Mouse (Mus musculus) midbrain, embryonic 10.5 days (tissue): ENCODE results near the gene 4931406C07Rik. TPM values are rescaled to one million over a fixed set of nuclear protein-coding genes. Genes with fewer than 3 reads are reported as not detected.
"Not testable (repeated sequence)": the region's sequence is repeated elsewhere in the genome, so short reads cannot be mapped to it uniquely, and the experiment has no call there.

ENCODE experiments used
- DNase-seq: peaks from one replicate; pipeline ENCODE4 v3.0.0-alpha.2; 2017; ENCODE audit warnings: low spot score
- H3K27ac ChIP-seq: fragments of 300-500 bp; sonication (generic); replicated peaks from 2 replicates; pipeline ENCODE4 v1.5.1; 2016; ENCODE audit warnings: mild to moderate bottlenecking
- H3K27me3 ChIP-seq: fragments of 300-500 bp; sonication (generic); 2 replicates; pipeline ENCODE4 v1.6.1; 2016; ENCODE audit warnings: low read depth, mild to moderate bottlenecking; ENCODE audit not compliant: poor library complexity, severe bottlenecking
- H3K36me3 ChIP-seq: fragments of 300-500 bp; sonication (generic); 2 replicates; pipeline ENCODE4 v1.6.1; 2016; ENCODE audit warnings: mild to moderate bottlenecking, moderate library complexity
- H3K4me1 ChIP-seq: fragments of 300-500 bp; sonication (generic); 2 replicates; pipeline ENCODE4 v1.6.1; 2016
- H3K4me3 ChIP-seq: fragments of 300-500 bp; sonication (generic); 2 replicates; pipeline ENCODE4 v1.5.1; 2016; ENCODE audit warnings: mild to moderate bottlenecking, moderate library complexity
- H3K9me3 ChIP-seq: fragments of 300-500 bp; sonication (generic); replicated peaks from 2 replicates; pipeline ENCODE4 v1.6.1; 2016; ENCODE audit warnings: mild to moderate bottlenecking
- WGBS: fragments of 180-500 bp; shearing (Covaris S2); methylation state at CpG from one replicate; pipeline ENCODE4 v1.1.7; 2016; 5-methylcytosine and 5-hydroxymethylcytosine counted together
- polyA plus RNA-seq: library from polyadenylated mRNA; unstranded; fragments of >200 nt; fragmentation: Nextera tagmentation; extraction: Ambion mirVana; gene quantifications from 2 replicates; pipeline ENCODE4 v1.2.1, GENCODE M21; 2016

The 4931406C07Rik gene
- 5.3 and 7.8 TPM in 2 replicates for polyA plus RNA-seq

DNA sequence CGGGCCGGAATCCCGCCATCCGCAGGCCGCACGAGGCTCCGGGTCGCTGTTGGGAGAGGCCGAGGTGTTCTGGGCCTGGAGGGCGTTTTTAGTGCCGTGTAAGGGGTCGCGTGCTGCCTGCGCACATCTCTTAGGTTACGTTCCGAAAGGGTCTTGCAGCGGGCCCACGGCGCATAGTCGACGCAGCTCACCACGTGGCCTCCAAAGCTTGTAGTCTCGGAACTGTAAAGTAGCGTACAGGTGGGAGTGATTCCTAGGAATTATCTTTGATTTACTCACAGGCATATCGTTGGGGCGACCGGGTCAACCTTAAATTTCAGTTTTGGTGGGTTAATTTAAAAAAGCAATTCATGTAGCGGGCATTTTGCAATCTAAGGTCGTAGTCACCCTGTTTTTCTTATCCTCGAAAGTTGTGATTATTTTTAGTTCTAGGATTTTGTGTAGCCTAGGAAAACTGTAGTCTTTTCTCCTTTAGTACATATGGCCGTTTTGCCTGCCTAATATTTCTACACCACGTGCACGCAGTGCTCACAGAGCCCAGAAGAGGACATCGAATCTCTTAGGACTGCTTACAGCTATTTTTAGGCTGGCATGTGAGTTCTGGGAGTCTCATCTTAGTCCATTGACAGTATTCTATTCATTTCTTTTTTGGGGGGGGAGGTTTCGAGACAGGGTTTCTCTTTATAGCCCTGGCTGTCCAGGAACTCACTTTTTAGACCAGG lies at the start of gene 4931406C07Rik:
Gene 4931406C07Rik, minus strand, starts transcription at position 51 of the 722 bp plus-strand sequence.
- Histone ChIP-seq H3K27ac (peak within 1 kb of the TSS; percentile 98), H3K27me3 (no peaks in the 10 kb centered on the region), H3K9me3 (no peaks in the 10 kb centered on the region), H3K4me3 (peak within 1 kb of the TSS; percentile 88), H3K4me1 (peaks cover 35% of the 10 kb centered on the region), H3K36me3 (peaks cover 45% of the 10 kb centered on the region)
- under 1% methylated on average over 35 of the region's 35 CpGs for WGBS
- DNase-seq = no peak

DNA sequence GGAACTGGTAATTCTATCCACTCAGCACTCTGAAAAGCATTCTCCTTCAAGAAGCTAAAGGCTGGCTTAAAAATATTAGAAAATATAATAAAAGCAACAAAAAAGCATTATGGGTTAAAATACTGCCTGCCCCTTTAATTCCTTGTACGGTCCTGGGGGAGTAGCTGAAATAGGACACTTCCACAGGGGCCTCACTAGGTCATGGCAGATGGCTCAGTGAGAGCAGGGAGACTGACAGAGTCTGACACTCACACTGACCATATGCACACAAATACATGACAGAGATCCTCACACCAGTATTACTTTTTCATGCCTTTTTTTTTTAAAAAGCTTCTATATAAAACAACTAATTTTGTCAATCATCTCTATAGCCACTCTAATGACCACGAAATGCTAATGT lies 43.7 kb upstream of the 4931406C07Rik start:
- peaks cover 93% of the 10 kb centered on the region for H3K36me3 ChIP-seq

DNA sequence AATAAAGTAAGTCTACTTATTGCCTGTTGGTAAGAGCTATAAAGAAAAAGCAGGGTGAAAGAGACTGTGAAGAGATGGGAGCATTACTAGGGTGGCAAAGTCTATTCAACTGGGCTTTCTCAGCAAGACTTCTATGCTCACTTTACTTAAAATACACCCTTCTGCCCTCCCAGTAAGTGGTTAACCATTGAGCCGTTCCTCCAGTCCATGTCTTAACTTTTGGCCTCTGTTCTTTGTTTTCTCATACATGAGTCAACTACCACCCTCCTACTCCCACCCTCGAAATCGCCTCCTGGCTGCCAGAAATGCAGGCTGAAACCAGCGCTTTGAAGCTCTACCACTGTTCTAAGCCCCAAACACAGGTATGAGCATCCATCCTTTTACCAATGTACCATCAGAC lies 31.5 kb upstream of the 4931406C07Rik start:
- DNase-seq = no peak
- Histone ChIP-seq H3K4me3 (no peak overlapping the region), H3K27me3 (no peaks in the 10 kb centered on the region), H3K27ac (no peak overlapping the region), H3K9me3 (no peaks in the 10 kb centered on the region), H3K36me3 (peaks cover 98% of the 10 kb centered on the region), H3K4me1 (no peaks in the 10 kb centered on the region)
- 93% methylated on average over 4 of the region's 4 CpGs for WGBS

More for the DNA sequence above, 43.7 kb upstream of the 4931406C07Rik start:
- no peak overlapping the region for H3K4me3 ChIP-seq
- no peaks in the 10 kb centered on the region for H3K4me1 ChIP-seq
- 83% methylated on average over 2 of the region's 2 CpGs for WGBS
- no peaks in the 10 kb centered on the region for H3K9me3 ChIP-seq
- no peaks in the 10 kb centered on the region for H3K27me3 ChIP-seq
- H3K27ac ChIP-seq = no peak overlapping the region
- DNase-seq = no peak

DNA sequence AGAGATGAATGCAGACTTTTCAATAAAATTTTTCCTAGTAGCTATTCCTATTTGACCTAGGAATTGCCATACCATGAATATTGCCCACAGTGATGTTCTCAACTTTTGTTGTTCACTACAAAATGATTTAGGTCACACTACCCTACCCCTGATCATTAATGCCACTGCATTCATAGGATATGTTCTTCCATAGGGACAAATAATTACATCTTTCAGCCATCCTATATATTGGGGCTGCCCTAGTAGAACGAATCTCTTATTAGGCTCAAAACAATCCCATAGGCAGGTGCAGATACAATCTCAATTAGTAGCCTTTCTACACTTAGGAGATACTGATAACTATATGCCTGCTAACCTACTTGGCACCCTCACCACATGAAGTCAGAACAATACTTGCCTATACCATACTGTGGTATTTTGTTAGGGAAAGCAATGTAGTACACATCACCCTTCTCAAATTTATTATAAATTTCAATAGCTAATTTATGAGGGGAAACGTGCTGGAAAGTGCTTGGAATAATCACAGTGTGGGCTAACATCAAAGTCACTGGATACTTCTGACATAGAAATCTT lies 12.0 kb upstream of the 4931406C07Rik start:
- H3K36me3 ChIP-seq = peaks cover 99% of the 10 kb centered on the region
- H3K27ac ChIP-seq = no peak overlapping the region
- no peak overlapping the region for H3K4me3 ChIP-seq
- H3K27me3 ChIP-seq = no peaks in the 10 kb centered on the region
- H3K9me3 ChIP-seq = no peaks in the 10 kb centered on the region
- 89% methylated on average over 2 of the region's 2 CpGs for WGBS
- DNase-seq = no peak
- no peaks in the 10 kb centered on the region for H3K4me1 ChIP-seq

DNA sequence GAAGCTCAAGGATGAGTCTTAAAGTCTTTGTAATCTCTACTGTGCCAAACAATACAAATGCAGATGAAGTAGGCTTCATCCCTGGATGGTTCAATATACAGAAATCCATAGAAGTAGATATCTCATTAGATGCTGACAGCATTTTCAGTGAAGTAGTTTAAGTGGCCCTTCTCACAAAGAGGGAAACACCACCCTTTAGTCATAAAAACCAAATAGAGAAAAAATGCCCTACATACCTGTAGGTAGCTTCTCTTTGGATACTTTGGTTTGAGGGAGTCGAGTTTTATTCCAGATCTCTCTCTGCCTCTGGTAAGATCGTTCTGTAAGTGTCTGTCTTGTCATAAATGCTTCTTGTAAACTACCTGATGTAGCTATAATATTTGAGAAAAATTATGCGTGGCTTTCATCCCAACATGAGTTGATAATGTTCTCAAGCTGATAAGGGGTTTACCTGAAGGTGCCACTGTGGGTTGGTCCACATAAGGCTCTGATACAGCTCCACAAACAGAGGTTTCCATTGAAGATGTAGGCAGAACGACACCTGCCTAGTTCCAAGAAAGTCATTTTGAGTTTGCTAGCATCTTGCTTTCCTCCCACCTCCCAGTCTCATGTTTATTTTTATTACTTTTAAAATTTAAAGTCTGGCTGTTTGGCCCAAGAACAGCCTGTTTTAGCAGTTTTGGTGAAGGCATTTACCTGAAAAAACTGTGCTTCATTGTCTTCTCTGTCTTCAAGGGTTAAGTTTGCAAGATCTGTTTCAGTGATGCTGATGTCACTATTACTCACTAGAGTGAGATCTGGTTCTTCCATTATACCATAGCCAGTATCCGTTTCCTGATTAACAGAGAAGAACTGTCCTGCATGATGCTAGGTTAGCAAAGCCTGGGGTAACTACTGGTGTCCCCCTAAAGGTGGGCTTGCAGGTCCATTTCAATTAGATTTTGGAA lies 11.2 kb upstream of the 4931406C07Rik start:
- WGBS = 71% methylated on average over 5 of the region's 5 CpGs
- Histone ChIP-seq H3K27ac (no peak overlapping the region), H3K36me3 (peaks cover 99% of the 10 kb centered on the region), H3K4me1 (no peaks in the 10 kb centered on the region), H3K27me3 (no peaks in the 10 kb centered on the region), H3K9me3 (no peaks in the 10 kb centered on the region), H3K4me3 (no peak overlapping the region)
- no peak for DNase-seq

DNA sequence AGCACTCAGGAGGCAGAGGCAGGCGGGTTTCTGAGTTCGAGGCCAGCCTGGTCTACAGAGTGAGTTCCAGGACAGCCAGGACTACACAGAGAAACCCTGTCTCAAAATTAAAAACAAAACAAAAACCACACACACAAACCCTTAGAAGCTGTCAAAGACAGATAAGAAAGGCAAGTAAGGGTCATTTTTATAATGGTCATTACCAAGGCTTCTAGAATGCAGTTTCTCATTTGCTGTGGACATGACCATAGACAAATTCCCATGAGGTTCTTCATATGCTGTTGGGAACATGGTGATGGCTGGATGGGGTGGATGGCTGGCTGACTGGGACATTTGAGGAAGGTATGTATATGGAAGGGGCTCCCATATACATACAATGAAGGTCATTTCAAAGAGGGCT lies 10.0 kb upstream of the 4931406C07Rik start:
- WGBS = 98% methylated on average over 2 of the region's 2 CpGs
- H3K4me3 ChIP-seq, DNase-seq, H3K9me3 ChIP-seq, H3K4me1 ChIP-seq, H3K27me3 ChIP-seq, H3K27ac ChIP-seq: not testable (repeated sequence)
- peaks cover 99% of the 10 kb centered on the region for H3K36me3 ChIP-seq

DNA sequence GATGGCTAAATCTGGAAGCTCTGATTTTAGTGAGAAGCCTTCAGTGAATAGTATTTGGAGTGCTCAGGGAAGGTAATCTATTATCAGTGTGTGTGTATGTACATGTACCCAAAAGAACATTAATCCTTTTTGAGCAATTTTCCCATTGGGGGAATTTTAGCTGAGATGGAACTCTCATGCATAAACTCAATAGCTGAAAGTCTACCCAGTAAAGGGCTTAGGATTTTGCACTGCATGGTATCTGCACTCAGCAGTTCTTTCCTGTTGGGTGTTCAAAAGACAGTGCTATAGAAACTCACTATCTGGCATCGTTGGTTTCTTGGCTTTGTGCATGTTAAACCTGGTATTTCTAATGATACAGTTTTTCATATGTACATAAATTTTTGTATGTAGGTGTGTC lies 8.4 kb upstream of the 4931406C07Rik start:
- no peaks in the 10 kb centered on the region for H3K9me3 ChIP-seq
- 97% methylated on average over 1 of the region's 1 CpGs for WGBS
- no peak overlapping the region for H3K27ac ChIP-seq
- no peak for DNase-seq
- peaks cover under 1% of the 10 kb centered on the region; the same call in 1 of the 2 replicates for H3K4me1 ChIP-seq
- no peaks in the 10 kb centered on the region for H3K27me3 ChIP-seq
- H3K4me3 ChIP-seq = no peak overlapping the region
- H3K36me3 ChIP-seq = peaks cover 99% of the 10 kb centered on the region

DNA sequence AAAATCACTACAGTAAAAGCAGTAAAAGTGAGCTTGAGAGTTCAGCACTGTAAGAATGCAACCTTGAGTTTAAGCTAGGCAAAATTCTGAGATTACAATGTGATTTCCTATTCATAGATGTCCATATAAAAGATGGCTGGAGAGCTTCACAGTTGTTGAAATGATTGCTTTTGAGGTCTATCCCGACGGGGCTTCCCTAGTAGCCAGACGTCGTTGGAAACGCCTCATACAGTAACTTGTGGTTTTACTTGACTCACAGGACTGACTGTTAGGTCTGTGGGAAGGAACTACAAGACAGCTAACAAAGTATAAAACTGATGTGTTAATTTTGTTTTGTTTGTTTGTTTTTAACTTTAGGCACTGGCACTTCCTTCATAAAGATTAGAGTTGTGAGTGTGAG lies 7.4 kb upstream of the 4931406C07Rik start:
- no peak overlapping the region for H3K27ac ChIP-seq
- DNase-seq = no peak
- WGBS = 95% methylated on average over 5 of the region's 5 CpGs
- peaks cover 99% of the 10 kb centered on the region for H3K36me3 ChIP-seq
- peaks cover 10% of the 10 kb centered on the region for H3K4me1 ChIP-seq
- no peak overlapping the region for H3K4me3 ChIP-seq
- no peaks in the 10 kb centered on the region for H3K27me3 ChIP-seq
- H3K9me3 ChIP-seq = no peaks in the 10 kb centered on the region

DNA sequence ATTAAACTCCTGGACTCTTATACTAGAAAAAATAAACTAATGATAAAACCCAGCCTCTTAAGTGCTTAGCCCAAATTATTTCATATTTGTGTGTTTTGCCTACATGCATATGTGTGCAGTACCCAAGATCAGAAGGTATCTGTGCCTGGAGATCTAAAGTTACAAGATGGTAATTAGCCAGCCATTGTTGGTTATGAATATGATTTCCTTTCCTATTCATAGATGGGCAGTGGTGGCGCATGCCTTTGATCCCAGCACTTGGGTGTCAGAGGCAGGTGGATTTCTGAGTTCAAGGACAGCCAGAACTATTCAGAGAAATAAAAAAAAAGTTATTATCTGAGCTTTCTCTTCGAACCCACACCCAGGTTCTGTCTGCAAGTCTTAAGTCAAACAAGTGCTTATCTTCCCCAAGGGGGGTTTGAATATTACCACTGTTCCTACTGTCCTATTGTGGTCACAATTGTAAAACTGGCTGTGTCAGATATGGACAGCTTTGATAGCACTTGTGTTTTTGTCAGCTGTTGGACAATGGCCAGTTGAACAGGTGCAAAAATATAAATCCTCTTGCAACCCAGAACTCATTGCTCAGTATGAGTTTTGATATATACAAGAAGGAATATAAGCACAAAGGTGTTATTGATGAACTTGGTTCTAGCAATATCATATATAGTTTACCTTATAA lies 5.9 kb upstream of the 4931406C07Rik start:
- 96% methylated on average over 2 of the region's 2 CpGs for WGBS

DNA sequence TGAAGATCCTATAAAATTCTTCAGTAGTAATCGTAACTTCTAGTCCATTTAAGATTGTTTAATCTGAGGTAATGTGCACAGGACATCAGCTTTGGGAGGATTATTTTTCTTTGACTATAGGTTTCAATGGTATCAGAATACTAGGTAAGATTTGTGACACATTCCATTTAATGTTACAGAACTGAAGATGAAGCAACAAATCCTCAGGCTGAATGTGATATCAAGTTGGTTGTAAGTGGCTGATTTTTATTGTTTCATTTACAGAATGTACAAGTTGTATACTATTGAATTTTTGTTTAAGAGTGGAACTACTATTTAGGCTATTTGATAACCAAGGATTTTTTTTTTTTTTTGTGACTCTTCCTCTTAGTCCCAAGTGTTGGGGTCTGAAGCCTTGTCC lies 3.9 kb upstream of the 4931406C07Rik start:
- peaks cover 81% of the 10 kb centered on the region for H3K36me3 ChIP-seq

More for the DNA sequence above, 5.9 kb upstream of the 4931406C07Rik start:
- no peak for DNase-seq
- Histone ChIP-seq H3K4me1 (peaks cover 24% of the 10 kb centered on the region), H3K27ac (no peak overlapping the region), H3K36me3 (peaks cover 99% of the 10 kb centered on the region), H3K27me3 (no peaks in the 10 kb centered on the region), H3K4me3 (no peak overlapping the region), H3K9me3 (no peaks in the 10 kb centered on the region)

DNA sequence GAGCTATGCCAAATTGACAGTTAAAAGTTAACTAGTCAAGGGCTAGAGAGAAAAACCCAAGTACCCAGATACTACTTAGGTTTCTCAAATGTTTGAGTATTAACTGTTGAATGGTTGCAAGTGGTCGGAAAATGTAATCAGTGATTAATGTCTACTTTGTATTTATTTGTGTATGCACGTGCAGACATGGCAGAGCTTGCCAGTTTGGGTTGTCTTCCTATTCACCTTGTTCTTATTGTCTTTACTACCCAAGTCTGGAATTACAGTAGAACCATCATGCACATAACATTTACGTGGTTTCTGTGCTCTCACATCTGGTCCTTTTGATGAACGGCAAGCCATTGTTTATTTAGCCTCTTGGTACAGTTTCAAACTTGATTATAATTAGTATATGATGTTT lies 3.2 kb upstream of the 4931406C07Rik start:
- Histone ChIP-seq H3K4me3 (peak overlapping the region; percentile 27), H3K4me1 (peaks cover 35% of the 10 kb centered on the region), H3K27me3 (no peaks in the 10 kb centered on the region), H3K27ac (no peak overlapping the region), H3K36me3 (peaks cover 73% of the 10 kb centered on the region), H3K9me3 (no peaks in the 10 kb centered on the region)
- no peak for DNase-seq
- WGBS = 86% methylated on average over 4 of the region's 4 CpGs

More for the DNA sequence above, 3.9 kb upstream of the 4931406C07Rik start:
- 88% methylated on average over 1 of the region's 1 CpGs for WGBS
- H3K27me3 ChIP-seq = no peaks in the 10 kb centered on the region
- H3K4me3 ChIP-seq = no peak overlapping the region
- H3K27ac ChIP-seq = no peak overlapping the region
- H3K4me1 ChIP-seq = peaks cover 35% of the 10 kb centered on the region
- no peak for DNase-seq
- no peaks in the 10 kb centered on the region for H3K9me3 ChIP-seq

DNA sequence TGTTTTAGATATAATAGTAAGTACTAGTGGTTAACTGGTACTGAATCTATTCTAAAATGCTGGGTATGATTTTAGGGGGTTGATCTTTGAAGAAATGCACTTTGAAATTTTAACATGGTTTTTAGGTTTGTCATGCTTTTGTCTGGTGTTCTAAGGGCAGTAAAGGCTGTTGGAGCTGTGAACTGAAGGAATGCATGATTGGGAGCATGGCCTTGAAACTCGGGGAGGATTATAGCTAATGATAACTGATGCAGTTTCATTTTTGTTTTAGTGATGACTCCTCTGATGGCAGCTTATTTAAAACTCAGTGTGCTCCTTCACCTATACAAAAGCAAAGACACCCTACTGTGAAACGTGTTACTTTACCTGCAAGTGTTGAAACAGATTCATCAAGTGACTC lies 2.0 kb upstream of the 4931406C07Rik start:
- DNase-seq = no peak
- Histone ChIP-seq H3K36me3 (peaks cover 62% of the 10 kb centered on the region), H3K27ac (no peak overlapping the region), H3K4me1 (peaks cover 35% of the 10 kb centered on the region), H3K27me3 (no peaks in the 10 kb centered on the region), H3K9me3 (no peaks in the 10 kb centered on the region), H3K4me3 (peak overlapping the region; percentile 88)
- WGBS = 64% methylated on average over 2 of the region's 2 CpGs
